Mouse (Mus musculus) heart, postnatal 0 days (tissue): ENCODE results near the gene Ercc6.

Experiments used
- CTCF ChIP-seq: IDR thresholded peaks from 2 replicates; pipeline ENCODE4 v1.5.1; 2016; ENCODE audit warnings: antibody characterized with exemption, control low read depth, low read depth
- EP300 ChIP-seq: IDR thresholded peaks from 2 replicates; pipeline ENCODE4 v1.6.1; 2016; ENCODE audit warnings: antibody characterized with exemption, low read depth

GRCm38 (mm10) chr14:32597232-32598231 is 84.2 kb downstream of the Ercc6 start:
- no peak for TF ChIP-seq EP300
- TF ChIP-seq CTCF: no peak
